Mouse (Mus musculus) small intestine, adult 2 months (tissue): ENCODE measurements around the gene Atoh7.

Experiments
- CTCF ChIP-seq: fragments of 200-500 bp; IDR thresholded peaks from 2 replicates; pipeline ENCODE4 v1.5.1; 2012; ENCODE audit warnings: low read depth, mild to moderate bottlenecking, control low read depth, inconsistent platforms, low read length, moderate library complexity, mixed read lengths; ENCODE audit not compliant: insufficient replicate concordance, insufficient read length; ENCODE audit errors: extremely low read depth
- POLR2A ChIP-seq: fragments of 200-500 bp; IDR thresholded peaks from 2 replicates; pipeline ENCODE4 v1.6.1; 2012; ENCODE audit warnings: low read depth, mild to moderate bottlenecking, control low read depth, inconsistent platforms, low read length, moderate library complexity

- no peak for TF ChIP-seq CTCF
- TF ChIP-seq POLR2A: no peak
Measured at GRCm38 (mm10) chr10:63091915-63092314, 7.5 kb upstream of the Atoh7 start.
